ENCODE assay signal across 12 mouse cellular contexts in genomic region chr9:21574012-21574801, GRCm38 (mm10).
"Had no signal": no experiment of that assay in that cellular context is flagged by ENCODE, and none has a peak within 500 bp of the region (broad histone marks: within the 10 kb centered on the region; RNA-seq: fewer than 3 reads in every experiment).

No protein-coding gene starts in this region.

- H3K4me3 ChIP-seq: layer of hippocampus, adult 2 months; limb, embryonic 13.5 days; midbrain, embryonic 13.5 days; myocyte; neural tube, embryonic 15.5 days had no signal

- H3K27ac ChIP-seq: layer of hippocampus, adult 2 months; limb, embryonic 13.5 days; liver, embryonic 14.5 days; midbrain, embryonic 13.5 days; neural tube, embryonic 15.5 days; stomach, postnatal 0 days had no signal

- H3K4me1 ChIP-seq: limb, embryonic 13.5 days; midbrain, embryonic 13.5 days; neural tube, embryonic 15.5 days had no signal

- H3K9ac ChIP-seq: limb, embryonic 13.5 days; liver, embryonic 14.5 days; midbrain, embryonic 13.5 days; neural tube, embryonic 15.5 days had no signal

- H3K4me2 ChIP-seq: limb, embryonic 13.5 days; midbrain, embryonic 13.5 days; neural tube, embryonic 15.5 days had no signal

- ATAC-seq: midbrain, embryonic 13.5 days had no signal

- H3K9me3 ChIP-seq: limb, embryonic 13.5 days; midbrain, embryonic 13.5 days; neural tube, embryonic 15.5 days had no signal

- DNase-seq: kidney, postnatal 4 days; left cerebral cortex, postnatal 4 days; lung, adult 18-20 months; right cerebral cortex, adult 18-20 months; thymus, postnatal 4 days had no signal

- H3K27me3 ChIP-seq: limb, embryonic 13.5 days; midbrain, embryonic 13.5 days; neural tube, embryonic 15.5 days had no signal
